Mouse (Mus musculus) heart, embryonic 11.5 days (tissue): ENCODE data around the gene Ucp3. TPM values are rescaled to one million over a fixed set of nuclear protein-coding genes. Genes with fewer than 3 reads are reported as not detected.
"Not testable (repeated sequence)": the region's sequence is repeated elsewhere in the genome, so short reads cannot be mapped to it uniquely, and the experiment has no call there.

Source experiments
- ATAC-seq: fragments of 200-750 bp; cut with Nextera tagmentation; replicated peaks from 2 replicates; pipeline ENCODE4 v1.8.0; 2017; ENCODE audit warnings: moderate library complexity; ENCODE audit not compliant: insufficient number of reproducible peaks, low FRiP score, low TSS enrichment
- H3K27ac ChIP-seq: fragments of 300-500 bp; sonication (generic); 2 replicates; pipeline ENCODE4 v1.5.1; 2014; ENCODE audit warnings: mild to moderate bottlenecking, low read depth, low read length
- H3K27me3 ChIP-seq: fragments of 300-500 bp; sonication (generic); 2 replicates; pipeline ENCODE4 v1.6.1; 2014; ENCODE audit warnings: mild to moderate bottlenecking, low read length, mixed read lengths; ENCODE audit not compliant: control insufficient read depth, insufficient read depth
- H3K36me3 ChIP-seq: fragments of 300-500 bp; sonication (generic); 2 replicates; pipeline ENCODE4 v1.6.1; 2014; ENCODE audit warnings: mild to moderate bottlenecking, low read length, moderate library complexity, mixed read lengths; ENCODE audit not compliant: control insufficient read depth, insufficient read depth
- H3K4me1 ChIP-seq: fragments of 300-500 bp; sonication (generic); 2 replicates; pipeline ENCODE4 v1.6.1; 2014; ENCODE audit warnings: low read length; ENCODE audit not compliant: control insufficient read depth, insufficient read depth
- H3K4me2 ChIP-seq: fragments of 300-500 bp; sonication (generic); 2 replicates; pipeline ENCODE4 v1.6.1; 2014; ENCODE audit warnings: mild to moderate bottlenecking, moderate library complexity
- H3K4me3 ChIP-seq: fragments of 300-500 bp; sonication (generic); 2 replicates; pipeline ENCODE4 v1.5.1; 2014; ENCODE audit warnings: low read depth, low read length
- H3K9ac ChIP-seq: fragments of 300-500 bp; sonication (generic); 2 replicates; pipeline ENCODE4 v1.6.1; 2014; ENCODE audit warnings: mild to moderate bottlenecking, low read depth, low read length, moderate library complexity
- H3K9me3 ChIP-seq: fragments of 300-500 bp; sonication (generic); replicated peaks from 2 replicates; pipeline ENCODE4 v1.6.1; 2016; ENCODE audit warnings: low read length; ENCODE audit not compliant: control insufficient read depth
- WGBS: fragments of 180-500 bp; shearing (Covaris S2); extraction: QIAGEN DNeasy Blood & Tissue Kit; methylation state at CpG from one replicate; pipeline ENCODE4 v1.1.7; 2014; ENCODE audit not compliant: insufficient replicate concordance; 5-methylcytosine and 5-hydroxymethylcytosine counted together
- polyA plus RNA-seq: library from polyadenylated mRNA; unstranded; fragments of >200 nt; fragmentation: Nextera tagmentation; extraction: Ambion mirVana; gene quantifications from 2 replicates; pipeline ENCODE4 v1.2.1, GENCODE M21; 2014

Ucp3 gene
- polyA plus RNA-seq, 1 experiment from 2014 or later, result not detected

DNA sequence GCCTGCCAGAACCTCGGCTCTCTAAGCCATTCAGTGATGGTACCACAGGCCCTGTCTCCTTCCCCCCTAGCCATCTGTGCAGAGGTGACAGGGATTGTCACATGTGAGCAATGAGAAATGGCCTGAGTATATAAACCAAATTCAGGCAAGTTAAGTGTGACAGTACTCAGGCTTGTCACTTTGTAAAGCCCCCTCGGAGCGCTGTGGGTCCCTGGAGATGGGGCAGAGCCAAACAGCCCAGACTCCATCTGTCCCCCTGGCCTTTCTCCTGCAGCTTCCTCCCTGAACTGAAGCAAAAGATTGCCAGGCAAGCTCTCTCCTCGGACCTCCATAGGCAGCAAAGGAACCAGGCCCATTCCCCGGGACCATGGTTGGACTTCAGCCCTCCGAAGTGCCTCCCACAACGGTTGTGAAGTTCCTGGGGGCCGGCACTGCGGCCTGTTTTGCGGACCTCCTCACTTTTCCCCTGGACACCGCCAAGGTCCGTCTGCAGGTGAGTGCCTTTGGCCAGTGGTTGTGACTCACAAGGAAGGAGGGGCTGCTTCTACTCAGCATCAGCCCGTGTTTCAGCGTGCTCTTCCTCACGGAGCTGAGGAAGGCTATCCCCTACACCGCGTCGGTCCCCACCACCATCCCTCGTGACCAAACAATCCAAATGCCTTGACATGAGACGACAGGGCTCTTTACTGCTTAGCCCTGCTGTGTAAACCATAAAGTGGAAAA is 6.5 kb downstream of the Ucp3 start:
- ATAC-seq, result no peak
- Histone ChIP-seq H3K27ac (no peak overlapping the region), H3K9me3 (no peaks in the 10 kb centered on the region), H3K9ac (no peak overlapping the region; the same call in 1 of the 2 replicates), H3K4me3 (no peak overlapping the region), H3K4me2 (no peak overlapping the region), H3K27me3 (no peaks in the 10 kb centered on the region), H3K36me3 (no peaks in the 10 kb centered on the region), H3K4me1 (peaks cover 5% of the 10 kb centered on the region)
- WGBS, result 69% methylated on average over 20 of the region's 20 CpGs

DNA sequence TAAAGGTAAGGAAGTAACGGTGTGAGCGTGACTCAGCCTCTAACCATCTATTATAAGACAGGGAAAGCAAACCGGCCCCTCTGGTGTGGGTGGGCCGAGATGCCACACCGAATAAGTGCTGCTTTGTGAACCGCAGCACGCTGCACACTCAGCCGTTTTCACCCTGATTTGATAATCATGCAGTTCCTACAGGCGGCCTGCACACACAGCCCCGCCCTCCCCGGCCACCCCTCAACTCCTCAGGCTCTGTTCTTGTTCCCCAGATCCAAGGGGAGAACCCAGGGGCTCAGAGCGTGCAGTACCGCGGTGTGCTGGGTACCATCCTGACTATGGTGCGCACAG is 7.0 kb downstream of the Ucp3 start:
- Histone ChIP-seq H3K4me3 (no peak overlapping the region), H3K27me3 (no peaks in the 10 kb centered on the region), H3K36me3 (no peaks in the 10 kb centered on the region), H3K4me2 (no peak overlapping the region), H3K9ac (no peak overlapping the region), H3K9me3 (no peaks in the 10 kb centered on the region), H3K4me1 (peaks cover 3% of the 10 kb centered on the region), H3K27ac (no peak overlapping the region)
- WGBS, result 65% methylated on average over 15 of the region's 15 CpGs
- no peak for ATAC-seq

DNA sequence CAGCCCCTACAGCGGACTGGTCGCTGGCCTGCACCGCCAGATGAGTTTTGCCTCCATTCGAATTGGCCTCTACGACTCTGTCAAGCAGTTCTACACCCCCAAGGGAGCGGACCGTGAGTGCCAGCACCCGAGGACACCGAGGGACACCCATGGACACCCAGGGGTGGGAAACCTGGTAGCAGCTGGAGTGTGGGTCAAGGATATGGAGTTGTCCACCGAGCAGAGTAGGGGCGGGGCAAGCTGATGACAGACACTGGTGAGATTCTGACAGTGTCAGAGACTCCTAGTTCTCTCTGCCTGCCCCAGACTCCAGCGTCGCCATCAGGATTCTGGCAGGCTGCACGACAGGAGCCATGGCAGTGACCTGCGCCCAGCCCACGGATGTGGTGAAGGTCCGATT is 7.4 kb downstream of the Ucp3 start:
- ATAC-seq, result no peak

DNA sequence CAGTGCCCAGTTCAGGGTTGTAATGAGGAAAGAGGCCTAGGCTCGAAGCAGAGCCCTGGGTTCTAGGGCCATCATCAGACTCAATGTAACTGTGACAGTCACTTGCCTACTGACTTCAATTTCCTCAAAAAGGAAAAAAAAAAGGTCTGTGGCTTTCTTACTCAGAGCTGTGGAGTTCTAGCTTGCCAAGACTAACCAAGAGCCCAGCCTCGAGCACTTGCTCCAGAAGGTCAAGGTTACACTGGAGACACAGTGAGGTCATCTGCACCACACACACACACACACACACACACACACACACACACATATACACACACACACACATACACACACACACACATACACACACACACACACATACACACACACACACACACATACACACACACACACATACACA is 9.3 kb downstream of the Ucp3 start:
- not testable (repeated sequence) for H3K9ac ChIP-seq, H3K4me1 ChIP-seq, H3K4me3 ChIP-seq, H3K27ac ChIP-seq, ATAC-seq, H3K36me3 ChIP-seq, H3K4me2 ChIP-seq, H3K9me3 ChIP-seq, H3K27me3 ChIP-seq
- 86% methylated on average over 2 of the region's 2 CpGs for WGBS

More for the DNA sequence above, 7.4 kb downstream of the Ucp3 start:
- Histone ChIP-seq H3K9ac (no peak overlapping the region), H3K27ac (no peak overlapping the region), H3K27me3 (no peaks in the 10 kb centered on the region), H3K4me1 (no peaks in the 10 kb centered on the region; the same call in 1 of the 2 replicates), H3K4me3 (no peak overlapping the region), H3K9me3 (no peaks in the 10 kb centered on the region), H3K36me3 (no peaks in the 10 kb centered on the region), H3K4me2 (no peak overlapping the region)
- 70% methylated on average over 17 of the region's 17 CpGs for WGBS

DNA sequence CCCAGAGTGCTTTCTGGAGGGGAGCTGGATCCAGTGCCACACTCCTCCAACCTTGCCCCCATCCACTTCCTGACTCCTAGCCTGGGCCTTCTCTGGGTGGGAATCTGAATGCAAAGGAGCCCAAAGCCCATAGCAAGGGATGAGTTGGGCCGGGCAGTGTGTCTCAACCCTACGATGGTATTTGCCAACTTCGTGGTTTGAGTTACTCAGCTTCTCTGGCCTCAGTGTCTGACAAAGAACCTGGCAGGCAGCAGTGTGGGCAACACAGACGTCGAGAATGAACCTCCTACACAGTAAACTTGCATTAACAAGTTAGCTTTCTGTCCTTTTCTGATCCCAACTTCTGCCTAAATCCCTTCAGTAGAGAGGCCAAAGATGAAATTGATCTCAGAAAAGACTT is 11.7 kb downstream of the Ucp3 start:
- Histone ChIP-seq H3K27me3 (no peaks in the 10 kb centered on the region), H3K4me1 (no peaks in the 10 kb centered on the region; the same call in 1 of the 2 replicates), H3K27ac (no peak overlapping the region), H3K9ac (no peak overlapping the region), H3K4me2 (no peak overlapping the region), H3K9me3 (no peaks in the 10 kb centered on the region), H3K36me3 (no peaks in the 10 kb centered on the region), H3K4me3 (no peak overlapping the region)
- WGBS, result 86% methylated on average over 5 of the region's 5 CpGs
- ATAC-seq, result no peak

GRCm38 (mm10) chr7:100487301-100487700 is 14.5 kb downstream of the Ucp3 start:
- Histone ChIP-seq H3K4me1 (no peaks in the 10 kb centered on the region), H3K36me3 (no peaks in the 10 kb centered on the region), H3K9ac (no peak overlapping the region), H3K27ac (no peak overlapping the region), H3K27me3 (no peaks in the 10 kb centered on the region), H3K9me3 (no peaks in the 10 kb centered on the region), H3K4me2 (no peak overlapping the region), H3K4me3 (no peak overlapping the region)
- WGBS, result 66% methylated on average over 2 of the region's 2 CpGs
- no peak for ATAC-seq

- WGBS, result 41% methylated on average over 10 of the region's 10 CpGs
- ATAC-seq, result no peak
Measured at GRCm38 (mm10) chr7:100488474-100489048, 15.8 kb downstream of the Ucp3 start.

DNA sequence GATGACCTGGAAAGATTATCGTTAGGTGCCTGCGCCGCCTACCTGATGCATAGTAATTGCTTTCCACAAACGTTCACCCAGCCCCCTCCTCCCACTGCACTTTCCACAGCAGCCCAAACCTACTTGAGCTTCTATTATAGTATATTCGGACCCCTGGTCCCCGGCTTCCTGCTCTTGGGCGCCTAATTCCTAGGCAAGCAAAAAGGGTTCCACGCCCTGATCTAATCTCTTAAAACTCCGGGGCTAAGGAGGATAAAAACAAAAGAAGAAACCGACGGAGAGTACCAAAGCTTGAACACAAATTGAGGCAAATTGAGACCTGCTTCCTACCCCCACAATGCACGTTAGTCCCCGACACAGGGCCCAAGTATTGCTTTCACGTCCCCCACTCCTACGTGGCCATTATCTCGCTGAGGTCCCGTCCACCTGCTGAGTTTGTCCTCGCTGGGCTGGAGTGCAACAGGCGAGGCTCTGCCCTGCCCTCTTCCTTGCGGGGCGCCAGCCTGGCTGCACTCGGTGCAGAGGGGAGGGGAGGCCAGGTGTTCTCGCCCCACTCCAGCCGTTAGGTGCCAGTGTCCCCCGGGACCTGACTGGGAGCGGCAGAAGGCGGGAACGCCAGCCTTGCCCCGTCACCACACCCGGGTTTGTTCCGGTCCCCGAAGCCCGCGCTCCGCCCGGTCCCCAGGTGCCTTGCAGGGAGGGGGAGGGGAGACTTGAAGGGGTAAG is 19.8 kb downstream of the Ucp3 start:
- Histone ChIP-seq H3K4me2 (peak overlapping the region; percentile 98), H3K27me3 (no peaks in the 10 kb centered on the region), H3K36me3 (peaks cover 6% of the 10 kb centered on the region), H3K27ac (peak overlapping the region; percentile 83), H3K9ac (peak overlapping the region; percentile 75), H3K4me1 (peaks cover 23% of the 10 kb centered on the region), H3K4me3 (peak overlapping the region; percentile 61), H3K9me3 (no peaks in the 10 kb centered on the region)
- ATAC-seq, result peak; percentile 42
- WGBS, result 1% methylated on average over 36 of the region's 36 CpGs

More at GRCm38 (mm10) chr7:100488474-100489048, 15.8 kb downstream of the Ucp3 start:
- Histone ChIP-seq H3K4me1 (no peaks in the 10 kb centered on the region; the same call in 1 of the 2 replicates), H3K4me3 (no peak overlapping the region), H3K9me3 (no peaks in the 10 kb centered on the region), H3K27me3 (no peaks in the 10 kb centered on the region), H3K4me2 (no peak overlapping the region), H3K9ac (no peak overlapping the region), H3K36me3 (no peaks in the 10 kb centered on the region), H3K27ac (no peak overlapping the region)
